Mouse (Mus musculus): Measurements from ENCODE around the gene Lefty1. TPM values are rescaled to one million over a fixed set of nuclear protein-coding genes. Genes with fewer than 3 reads are reported as not detected.
A peak's percentile ranks its signal among the peaks of the same experiment; 100 is the strongest.

Gene Lefty1
- polyA plus RNA-seq, 1 experiment from 2014 or later = 6.0 TPM

DNA sequence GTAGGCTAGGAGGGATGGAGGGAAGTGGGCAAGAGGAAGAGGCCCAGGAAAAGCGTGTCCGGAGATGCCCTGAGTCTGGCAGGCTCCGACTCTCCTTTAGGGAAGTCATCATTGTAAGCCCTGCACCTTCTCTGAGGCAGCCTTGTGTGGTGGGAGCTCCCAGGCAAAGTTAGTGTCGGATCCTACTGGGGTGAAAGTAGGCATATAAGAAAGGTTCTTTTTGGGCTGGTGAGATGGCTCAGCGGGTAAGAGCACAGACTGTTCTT, 30.1 kb upstream of the Lefty1 start:
- H3K27ac ChIP-seq = peak overlapping the region; percentile 99
- peak overlapping the region; percentile 94 for H3K4me3 ChIP-seq (replicated peaks)
- no peaks in the 10 kb centered on the region for H3K27me3 ChIP-seq
- 2% methylated on average over 5 of the region's 5 CpGs for WGBS (ENCODE audit: insufficient replicate concordance)
- peaks cover 69% of the 10 kb centered on the region for H3K4me1 ChIP-seq (replicated peaks)
- H3K4me2 ChIP-seq = peak overlapping the region; percentile 79
- ATAC-seq (ENCODE audit: low read depth) = no peak
- H3K36me3 ChIP-seq = peaks cover 41% of the 10 kb centered on the region
- peak overlapping the region; percentile 97 for H3K9ac ChIP-seq
- no peak for DNase-seq
- H3K9me3 ChIP-seq (replicated peaks) = no peaks in the 10 kb centered on the region

GRCm38 (mm10) chr1:180905307-180905706, 29.5 kb upstream of the Lefty1 start:
- peaks cover 69% of the 10 kb centered on the region for H3K4me1 ChIP-seq (replicated peaks)
- H3K9ac ChIP-seq = peak overlapping the region; percentile 97

GRCm38 (mm10) chr1:180905876-180906275, 28.9 kb upstream of the Lefty1 start:
- Histone ChIP-seq H3K9ac (peak overlapping the region; percentile 97), H3K4me2 (peak overlapping the region; percentile 79), H3K9me3 (replicated peaks) (no peaks in the 10 kb centered on the region), H3K27me3 (no peaks in the 10 kb centered on the region), H3K4me1 (replicated peaks) (peaks cover 73% of the 10 kb centered on the region), H3K27ac (peak overlapping the region; percentile 99), H3K36me3 (peaks cover 41% of the 10 kb centered on the region), H3K4me3 (replicated peaks) (peak overlapping the region; percentile 94)
- ATAC-seq (ENCODE audit: low read depth) (no peak), DNase-seq (no peak)
- WGBS (ENCODE audit: insufficient replicate concordance) = 91% methylated on average over 17 of the region's 17 CpGs

More at GRCm38 (mm10) chr1:180905307-180905706, 29.5 kb upstream of the Lefty1 start:
- WGBS (ENCODE audit: insufficient replicate concordance) = 61% methylated on average over 6 of the region's 6 CpGs
- no peaks in the 10 kb centered on the region for H3K27me3 ChIP-seq
- peak overlapping the region; percentile 94 for H3K4me3 ChIP-seq (replicated peaks)
- peaks cover 41% of the 10 kb centered on the region for H3K36me3 ChIP-seq
- no peak for DNase-seq
- H3K27ac ChIP-seq = peak overlapping the region; percentile 99
- H3K9me3 ChIP-seq (replicated peaks) = no peaks in the 10 kb centered on the region
- peak overlapping the region; percentile 79 for H3K4me2 ChIP-seq
- no peak for ATAC-seq (ENCODE audit: low read depth)

DNA sequence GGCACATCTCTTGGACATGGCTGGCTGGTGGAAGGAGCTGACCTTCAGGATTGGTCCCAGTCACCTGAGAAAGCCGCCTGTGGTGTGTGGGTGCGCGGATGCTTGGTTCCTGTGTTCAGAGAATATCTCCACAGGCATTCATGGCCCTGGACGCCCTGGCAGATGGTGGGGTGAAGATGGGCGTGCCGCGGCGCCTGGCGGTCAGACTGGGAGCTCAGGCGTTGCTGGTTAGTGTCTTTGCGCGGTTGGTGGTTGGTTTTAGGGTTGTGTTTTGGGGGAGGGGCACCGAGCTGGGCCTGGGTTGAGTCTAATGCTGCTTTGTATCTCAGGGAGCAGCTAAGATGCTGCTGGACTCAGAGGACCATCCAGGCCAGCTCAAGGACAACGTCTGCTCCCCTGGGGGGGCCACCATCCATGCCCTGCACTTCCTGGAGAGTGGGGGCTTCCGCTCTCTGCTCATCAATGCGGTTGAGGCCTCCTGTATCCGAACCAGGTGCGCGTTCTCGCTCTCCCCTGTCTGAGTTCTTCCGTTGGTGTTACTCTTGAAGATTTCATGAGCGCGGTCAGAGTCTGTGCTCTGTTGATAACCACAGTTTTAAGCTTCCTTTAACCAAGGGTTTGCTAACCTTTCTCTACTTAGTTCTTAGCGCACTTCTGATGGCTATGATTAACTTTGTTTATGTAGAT, 28.2 kb upstream of the Lefty1 start:
- Histone ChIP-seq H3K9me3 (replicated peaks) (no peaks in the 10 kb centered on the region), H3K36me3 (peaks cover 41% of the 10 kb centered on the region), H3K9ac (peak overlapping the region; percentile 97), H3K27ac (peak overlapping the region; percentile 99), H3K4me3 (replicated peaks) (peak overlapping the region; percentile 94), H3K4me2 (peak overlapping the region; percentile 79), H3K4me1 (replicated peaks) (peaks cover 74% of the 10 kb centered on the region), H3K27me3 (no peaks in the 10 kb centered on the region)
- whole genome bisulfite sequencing (ENCODE audit: insufficient replicate concordance) = 79% methylated on average over 24 of the region's 24 CpGs
- ATAC-seq (ENCODE audit: low read depth) (no peak), DNase-seq (peak; percentile 55)

- H3K36me3 ChIP-seq = peaks cover 32% of the 10 kb centered on the region
- H3K4me1 ChIP-seq (replicated peaks) = peaks cover 77% of the 10 kb centered on the region
- H3K27me3 ChIP-seq = no peaks in the 10 kb centered on the region
- no peaks in the 10 kb centered on the region for H3K9me3 ChIP-seq (replicated peaks)
- no peak for DNase-seq
- H3K4me3 ChIP-seq (replicated peaks) = peak overlapping the region; percentile 26; the same call in 1 of the 2 replicates
- H3K4me2 ChIP-seq = peak overlapping the region; percentile 57
- 44% methylated on average over 8 of the region's 8 CpGs for WGBS (ENCODE audit: insufficient replicate concordance)
- peak overlapping the region; percentile 60 for H3K27ac ChIP-seq
- ATAC-seq (ENCODE audit: low read depth) = no peak; the same call in 1 of the 2 replicates
- H3K9ac ChIP-seq = peak overlapping the region; percentile 42
Observed at GRCm38 (mm10) chr1:180911138-180911537, 23.7 kb upstream of the Lefty1 start.

- Histone ChIP-seq H3K36me3 (peaks cover 26% of the 10 kb centered on the region), H3K27me3 (no peaks in the 10 kb centered on the region), H3K9me3 (replicated peaks) (no peaks in the 10 kb centered on the region), H3K27ac (peak overlapping the region; percentile 60), H3K4me2 (peak overlapping the region; percentile 57), H3K9ac (peak overlapping the region; percentile 42), H3K4me3 (replicated peaks) (peak overlapping the region; percentile 26; the same call in 1 of the 2 replicates), H3K4me1 (replicated peaks) (peaks cover 75% of the 10 kb centered on the region)
- DNase-seq = no peak
- 29% methylated on average over 20 of the region's 20 CpGs for WGBS (ENCODE audit: insufficient replicate concordance)
- peak; percentile 72 for ATAC-seq (ENCODE audit: low read depth)
Observed at GRCm38 (mm10) chr1:180911653-180912287, 23.1 kb upstream of the Lefty1 start.

GRCm38 (mm10) chr1:180912792-180913191, 22.0 kb upstream of the Lefty1 start:
- H3K9me3 ChIP-seq (replicated peaks) = no peaks in the 10 kb centered on the region
- 62% methylated on average over 5 of the region's 5 CpGs for WGBS (ENCODE audit: insufficient replicate concordance)
- no peak for ATAC-seq (ENCODE audit: low read depth)
- H3K36me3 ChIP-seq = peaks cover 16% of the 10 kb centered on the region
- no peaks in the 10 kb centered on the region for H3K27me3 ChIP-seq
- H3K9ac ChIP-seq = peak overlapping the region; percentile 29; the same call in 1 of the 2 replicates
- H3K4me1 ChIP-seq (replicated peaks) = peaks cover 65% of the 10 kb centered on the region
- no peak overlapping the region for H3K4me2 ChIP-seq
- H3K4me3 ChIP-seq (replicated peaks) = no peak overlapping the region
- H3K27ac ChIP-seq = peak overlapping the region; percentile 60
- no peak for DNase-seq

- no peak overlapping the region for H3K4me3 ChIP-seq (replicated peaks)
- H3K27me3 ChIP-seq = no peaks in the 10 kb centered on the region
- DNase-seq (no peak), ATAC-seq (ENCODE audit: low read depth) (no peak)
- H3K36me3 ChIP-seq = peaks cover 6% of the 10 kb centered on the region
- no peak overlapping the region for H3K27ac ChIP-seq
- H3K9me3 ChIP-seq (replicated peaks) = no peaks in the 10 kb centered on the region
- H3K4me1 ChIP-seq (replicated peaks) = peaks cover 55% of the 10 kb centered on the region
- 75% methylated on average over 4 of the region's 4 CpGs for WGBS (ENCODE audit: insufficient replicate concordance)
- no peak overlapping the region for H3K4me2 ChIP-seq
- no peak overlapping the region for H3K9ac ChIP-seq
Observed at GRCm38 (mm10) chr1:180913797-180914196, 21.0 kb upstream of the Lefty1 start.

DNA sequence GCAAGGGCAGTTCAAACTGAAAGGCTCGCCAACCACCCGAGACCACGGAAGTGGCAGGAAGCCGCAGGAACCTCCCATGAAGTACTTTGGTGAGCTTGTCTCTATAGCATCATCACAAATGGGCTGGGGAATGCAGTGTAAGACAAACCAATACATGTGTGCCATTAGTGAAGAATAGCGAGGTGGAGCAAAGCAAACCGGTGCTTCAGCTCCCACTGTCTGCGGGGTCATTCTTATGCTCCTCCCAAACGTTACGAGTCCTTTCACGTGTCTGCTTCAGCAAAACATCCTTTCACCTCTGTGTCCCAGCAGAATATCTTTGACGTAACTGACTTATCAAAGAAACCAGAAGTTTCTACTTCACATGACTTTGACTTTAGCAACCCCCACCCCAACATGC, 18.4 kb upstream of the Lefty1 start:
- H3K4me3 ChIP-seq (replicated peaks) = no peak overlapping the region
- peaks cover 49% of the 10 kb centered on the region for H3K4me1 ChIP-seq (replicated peaks)
- H3K9ac ChIP-seq = no peak overlapping the region
- WGBS (ENCODE audit: insufficient replicate concordance) = 66% methylated on average over 11 of the region's 11 CpGs
- H3K9me3 ChIP-seq (replicated peaks) = no peaks in the 10 kb centered on the region
- H3K27me3 ChIP-seq = no peaks in the 10 kb centered on the region
- no peaks in the 10 kb centered on the region for H3K36me3 ChIP-seq
- H3K27ac ChIP-seq = no peak overlapping the region
- DNase-seq (no peak), ATAC-seq (ENCODE audit: low read depth) (no peak)
- no peak overlapping the region for H3K4me2 ChIP-seq

GRCm38 (mm10) chr1:180917053-180917452, 17.8 kb upstream of the Lefty1 start:
- Histone ChIP-seq H3K4me1 (replicated peaks) (peaks cover 43% of the 10 kb centered on the region), H3K27me3 (no peaks in the 10 kb centered on the region), H3K4me2 (no peak overlapping the region), H3K4me3 (replicated peaks) (no peak overlapping the region), H3K9me3 (replicated peaks) (no peaks in the 10 kb centered on the region), H3K27ac (no peak overlapping the region), H3K36me3 (no peaks in the 10 kb centered on the region), H3K9ac (no peak overlapping the region)
- DNase-seq = no peak
- WGBS (ENCODE audit: insufficient replicate concordance) = 10% methylated on average over 1 of the region's 1 CpGs
- no peak for ATAC-seq (ENCODE audit: low read depth)

GRCm38 (mm10) chr1:180919686-180920085, 15.1 kb upstream of the Lefty1 start:
- peak; percentile 60 for DNase-seq
- H3K9ac ChIP-seq = peak overlapping the region; percentile 11; the same call in 1 of the 2 replicates
- peaks cover 32% of the 10 kb centered on the region for H3K4me1 ChIP-seq (replicated peaks)
- H3K4me2 ChIP-seq = no peak overlapping the region
- no peaks in the 10 kb centered on the region for H3K36me3 ChIP-seq
- no peak overlapping the region for H3K27ac ChIP-seq
- no peaks in the 10 kb centered on the region for H3K9me3 ChIP-seq (replicated peaks)
- peak; percentile 77 for ATAC-seq (ENCODE audit: low read depth)
- H3K27me3 ChIP-seq = no peaks in the 10 kb centered on the region
- 24% methylated on average over 8 of the region's 8 CpGs for WGBS (ENCODE audit: insufficient replicate concordance)
- H3K4me3 ChIP-seq (replicated peaks) = no peak overlapping the region

All from liver, embryonic 13.5 days (tissue).